Mouse (Mus musculus) bone marrow macrophage, adult 2 months (primary cell): ENCODE data around the gene Uck1.

Experiments
- CTCF ChIP-seq: IDR thresholded peaks from 2 replicates; pipeline ENCODE4 v1.5.1; 2012; ENCODE audit warnings: low read depth, mild to moderate bottlenecking, low read length, moderate library complexity
- POLR2A ChIP-seq: IDR thresholded peaks from 2 replicates; pipeline ENCODE4 v1.6.1; 2012; ENCODE audit warnings: mild to moderate bottlenecking, low read depth, low read length, borderline replicate concordance

DNA sequence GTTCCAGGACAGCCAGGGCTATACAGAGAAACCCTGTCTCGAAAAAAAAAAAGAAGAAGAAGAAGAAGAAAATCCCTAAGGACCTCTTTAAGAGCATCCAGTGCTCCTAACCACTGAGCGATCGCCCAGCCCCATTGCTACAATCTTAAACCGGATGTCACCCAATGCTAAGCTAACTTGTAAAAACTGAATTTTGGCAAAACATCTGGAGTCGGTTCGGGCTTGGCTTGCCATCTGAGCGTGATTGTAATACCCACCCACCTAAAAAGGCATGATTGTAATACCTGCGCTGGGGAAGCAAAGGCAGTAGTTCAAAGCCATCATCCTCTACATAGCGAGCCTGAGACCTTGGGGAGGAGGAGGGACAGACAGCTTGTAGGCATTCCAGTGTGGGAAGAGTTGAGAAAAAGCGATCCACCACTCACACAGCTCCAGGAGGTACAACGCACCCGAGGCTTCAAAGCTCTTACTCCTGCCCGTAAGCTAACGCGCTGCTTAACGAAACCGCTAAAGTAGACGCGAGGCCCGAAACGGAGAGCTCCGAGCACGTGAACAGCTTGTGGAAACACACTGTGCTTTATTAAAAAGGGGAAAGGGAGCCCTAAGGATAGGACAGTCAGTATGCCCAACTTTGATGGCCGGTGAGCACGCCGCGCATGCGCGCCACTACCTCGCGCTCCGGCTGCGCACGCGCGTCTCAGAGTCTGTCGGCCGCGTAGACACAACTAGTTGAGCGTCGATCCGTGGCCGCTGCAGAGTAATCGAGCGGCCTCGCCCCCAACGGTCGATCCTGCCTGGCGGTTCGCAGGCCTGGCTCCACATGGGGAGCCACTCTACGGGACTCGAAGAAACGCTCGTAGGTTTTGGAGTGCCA is 23.8 kb downstream of the Uck1 start, which contains the start of gene Pomt1:
- TF ChIP-seq CTCF = no peak
- TF ChIP-seq POLR2A = no peak
